ENCODE assay signal across 9 mouse cellular contexts in the genomic region with DNA sequence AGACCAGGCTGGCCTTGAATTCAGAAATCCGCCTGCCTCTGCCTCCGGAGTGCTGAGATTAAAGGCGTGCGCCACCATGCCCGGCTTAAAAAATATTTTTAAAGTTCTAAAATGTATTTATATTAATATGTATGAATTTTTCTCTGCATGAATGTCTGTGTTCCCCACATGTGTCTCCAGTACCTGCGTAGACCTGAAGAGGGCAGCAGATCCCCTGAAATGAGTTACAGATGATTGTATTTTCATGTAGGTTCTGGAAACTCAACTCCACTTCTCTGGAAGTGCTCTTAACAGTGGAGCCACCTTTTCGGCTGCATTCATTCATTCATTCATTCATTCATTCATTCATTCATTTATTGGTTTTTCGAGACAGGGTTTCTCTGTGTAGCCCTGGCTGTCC. TPM values are rescaled to one million over a fixed set of nuclear protein-coding genes. Genes with fewer than 3 reads are reported as not detected.
A peak's percentile ranks its signal among the peaks of the same experiment; 100 is the strongest.
DNase-seq lines count a peak whose midpoint lies in the region; ATAC-seq and TF ChIP-seq lines count a peak whose summit lies in the region.
"Had no signal": no experiment of that assay in that cellular context is flagged by ENCODE, and none has a peak within 500 bp of the region (broad histone marks: within the 10 kb centered on the region; RNA-seq: fewer than 3 reads in every experiment).

No protein-coding gene starts in this region.

- no peak overlapping the region for H3K4me3 ChIP-seq in lung, postnatal 0 days (ENCODE audit: low read depth, low read length)
- H3K4me3 ChIP-seq: limb, embryonic 13.5 days had no signal

- H3K9me3 ChIP-seq in lung, postnatal 0 days (ENCODE audit: low read length): no peaks in the 10 kb centered on the region
- H3K9me3 ChIP-seq: limb, embryonic 13.5 days had no signal

- DNase-seq in CD4-positive, CD25-positive, alpha-beta regulatory T cell, adult 2 months (ENCODE audit: low read depth, low spot score): peak; percentile 87
- DNase-seq in B cell, adult 2 months: peak; percentile 85 to 87
- DNase-seq in brain, adult 2 months (ENCODE audit: low read depth, low spot score): peak; percentile 72
- peak; percentile 61 to 88 for DNase-seq in kidney, postnatal 36 days
- peak; percentile 77 for DNase-seq in lung, postnatal 0 days (ENCODE audit: low spot score)
- peak; percentile 66 for DNase-seq in spleen, adult 12 weeks (ENCODE audit: low spot score)

- no peak overlapping the region for H3K27ac ChIP-seq in lung, postnatal 0 days (ENCODE audit: low read length)
- H3K27ac ChIP-seq: limb, embryonic 13.5 days had no signal

- H3K4me2 ChIP-seq in lung, postnatal 0 days (replicated peaks; ENCODE audit: low read depth, low read length): no peak overlapping the region
- H3K4me2 ChIP-seq: limb, embryonic 13.5 days had no signal

- ATAC-seq in CD4-positive, CD25-positive, alpha-beta regulatory T cell, adult 4 months: no peak
- peak; percentile 59; the same call in 1 of the 2 replicates for ATAC-seq in erythroblast, adult 5-6 weeks (replicated peaks; ENCODE audit: low FRiP score, poor library complexity, severe bottlenecking)
- no peak for ATAC-seq in lung, postnatal 0 days

- H3K4me1 ChIP-seq in lung, postnatal 0 days (ENCODE audit: insufficient read depth, low read depth, low read length): 0 out of 2 replicates have a peak, but pooled peaks cover 3% of the 10 kb centered on the region

- H3K36me3 ChIP-seq in lung, postnatal 0 days (ENCODE audit: insufficient read depth, low read length): no peaks in the 10 kb centered on the region
- H3K36me3 ChIP-seq: limb, embryonic 13.5 days had no signal

- no peak overlapping the region for H3K9ac ChIP-seq in lung, postnatal 0 days (replicated peaks; ENCODE audit: low read depth)
- H3K9ac ChIP-seq: limb, embryonic 13.5 days had no signal

- TF ChIP-seq EP300 in lung, postnatal 0 days (IDR thresholded peaks at IDR 0.05): no peak

- no peaks in the 10 kb centered on the region for H3K27me3 ChIP-seq in lung, postnatal 0 days (replicated peaks; ENCODE audit: insufficient read depth, low read length)
- H3K27me3 ChIP-seq: limb, embryonic 13.5 days had no signal

- WGBS in lung, postnatal 0 days: 69% methylated on average over 8 of the region's 8 CpGs

- peak; percentile 79 for TF ChIP-seq CTCF in lung, postnatal 0 days (IDR thresholded peaks at IDR 0.05)

RNA-seq across cellular contexts. Expression of a gene that starts 3.7 kb away (rescaled TPM):
- polyA plus RNA-seq in CD4-positive, CD25-positive, alpha-beta regulatory T cell, adult 4 months (2017; shearing (Covaris generic)): 10 to 100 TPM; 49.9 to 60.6 TPM
- total RNA-seq in erythroblast, adult 5-6 weeks (2015; ENCODE audit: low replicate concordance): 49.3 and 88.6 TPM in 2 replicates
- total RNA-seq in erythroblast, adult 5-6 weeks (2017; ENCODE audit: low replicate concordance): 63.4 and 92.1 TPM in 2 replicates
- polyA plus RNA-seq in lung, postnatal 0 days (2015; fragmentation: Nextera tagmentation; extraction: Ambion mirVana): 59.8 and 70.2 TPM in 2 replicates

RNA-seq across cellular contexts. Expression of a gene that starts 24.3 kb away (rescaled TPM):
- polyA plus RNA-seq in CD4-positive, CD25-positive, alpha-beta regulatory T cell, adult 4 months (2017; shearing (Covaris generic)): 10 to 100 TPM; 31.5 to 33.0 TPM
- total RNA-seq in erythroblast, adult 5-6 weeks (2015; ENCODE audit: low replicate concordance): 12.5 and 15.7 TPM in 2 replicates
- 9.9 and 18.9 TPM in 2 replicates for total RNA-seq in erythroblast, adult 5-6 weeks (2017; ENCODE audit: low replicate concordance)
- 67.1 and 77.6 TPM in 2 replicates for polyA plus RNA-seq in lung, postnatal 0 days (2015; fragmentation: Nextera tagmentation; extraction: Ambion mirVana)

RNA-seq across cellular contexts. Expression of a gene that starts 42.7 kb away (rescaled TPM):
- 1 to 10 TPM; 3.8 to 9.9 TPM for polyA plus RNA-seq in CD4-positive, CD25-positive, alpha-beta regulatory T cell, adult 4 months (2017; shearing (Covaris generic))
- total RNA-seq in erythroblast, adult 5-6 weeks (2015; ENCODE audit: low replicate concordance): not detected in 2 replicates
- 0.26 TPM in 1 of 2 replicates, not detected in the other for total RNA-seq in erythroblast, adult 5-6 weeks (2017; ENCODE audit: low replicate concordance)
- 1.0 and 1.1 TPM in 2 replicates for polyA plus RNA-seq in lung, postnatal 0 days (2015; fragmentation: Nextera tagmentation; extraction: Ambion mirVana)
